Mouse (Mus musculus): ENCODE results near the gene Siglech.
"Not testable (repeated sequence)": the region's sequence is repeated elsewhere in the genome, so short reads cannot be mapped to it uniquely, and the experiment has no call there.

Gene Siglech

GRCm38 (mm10) chr7:55767926-55768325 is at the start of gene Siglech:
Siglech (plus strand) TSS chr7:55768178.
- no peak for DNase-seq (ENCODE audit: low spot score)

GRCm38 (mm10) chr7:55722673-55723072 is 45.3 kb upstream of the Siglech start:
- no peak for DNase-seq (ENCODE audit: low spot score)

- DNase-seq (ENCODE audit: low spot score): no peak
Measured at GRCm38 (mm10) chr7:55728903-55729302, 39.1 kb upstream of the Siglech start.

- no peak for DNase-seq (ENCODE audit: low spot score)
Measured at GRCm38 (mm10) chr7:55734483-55734882, 33.5 kb upstream of the Siglech start.

GRCm38 (mm10) chr7:55737125-55737912 is 30.7 kb upstream of the Siglech start:
- no peak for DNase-seq (ENCODE audit: low spot score)

GRCm38 (mm10) chr7:55743614-55744267 is 24.2 kb upstream of the Siglech start:
- no peak for DNase-seq (ENCODE audit: low spot score)

- no peak for DNase-seq (ENCODE audit: low spot score)
Measured at GRCm38 (mm10) chr7:55744566-55745220, 23.3 kb upstream of the Siglech start.

- DNase-seq (ENCODE audit: low spot score): no peak
Measured at GRCm38 (mm10) chr7:55750841-55751240, 17.1 kb upstream of the Siglech start.

GRCm38 (mm10) chr7:55759346-55759745 is 8.6 kb upstream of the Siglech start:
- no peak for DNase-seq (ENCODE audit: low spot score)

- no peak for DNase-seq (ENCODE audit: low spot score)
Measured at GRCm38 (mm10) chr7:55780011-55780410, 12.0 kb downstream of the Siglech start.

- DNase-seq (ENCODE audit: low spot score): no peak
Measured at GRCm38 (mm10) chr7:55782493-55782892, 14.5 kb downstream of the Siglech start.

- DNase-seq (ENCODE audit: low spot score): no peak
Measured at GRCm38 (mm10) chr7:55784580-55784979, 16.6 kb downstream of the Siglech start.

GRCm38 (mm10) chr7:55790586-55790985 is 22.6 kb downstream of the Siglech start:
- not testable (repeated sequence) for DNase-seq (ENCODE audit: low spot score)

- DNase-seq (ENCODE audit: low spot score): no peak
Measured at GRCm38 (mm10) chr7:55792280-55792679, 24.3 kb downstream of the Siglech start.

GRCm38 (mm10) chr7:55793236-55793951 is 25.4 kb downstream of the Siglech start:
- DNase-seq (ENCODE audit: low spot score): no peak

GRCm38 (mm10) chr7:55793952-55794603 is 26.1 kb downstream of the Siglech start, which contains the start of gene Tubgcp5:
Tubgcp5 (plus strand) TSS chr7:55794154.
- DNase-seq (ENCODE audit: low spot score): peak; percentile 96

GRCm38 (mm10) chr7:55799981-55800380 is 32.0 kb downstream of the Siglech start:
- DNase-seq (ENCODE audit: low spot score): no peak

GRCm38 (mm10) chr7:55809967-55810366 is 42.0 kb downstream of the Siglech start:
- no peak for DNase-seq (ENCODE audit: low spot score)

- DNase-seq (ENCODE audit: low spot score): no peak
Measured at GRCm38 (mm10) chr7:55824468-55824867, 56.5 kb downstream of the Siglech start.

GRCm38 (mm10) chr7:55827551-55827950 is 59.6 kb downstream of the Siglech start:
- DNase-seq (ENCODE audit: low spot score): no peak

Measured in yolk sac, embryonic 10.5 days (tissue).